Mouse (Mus musculus): ENCODE measurements around the gene Larp4.

GRCm38 (mm10) chr15:100040541-100041266 is 70.8 kb downstream of the Larp4 start:
- TF ChIP-seq CTCF (IDR thresholded peaks at IDR 0.05; ENCODE audit: low read depth) (no peak), EP300 (IDR thresholded peaks at IDR 0.05; ENCODE audit: low read depth) (no peak)
